Mouse (Mus musculus): ENCODE measurements around the gene Olfr129. TPM values are rescaled to one million over a fixed set of nuclear protein-coding genes. Genes with fewer than 3 reads are reported as not detected.

Gene Olfr129
- not detected in 2 replicates for polyA plus RNA-seq (2015; fragmentation: Nextera tagmentation; extraction: Ambion mirVana)

DNA sequence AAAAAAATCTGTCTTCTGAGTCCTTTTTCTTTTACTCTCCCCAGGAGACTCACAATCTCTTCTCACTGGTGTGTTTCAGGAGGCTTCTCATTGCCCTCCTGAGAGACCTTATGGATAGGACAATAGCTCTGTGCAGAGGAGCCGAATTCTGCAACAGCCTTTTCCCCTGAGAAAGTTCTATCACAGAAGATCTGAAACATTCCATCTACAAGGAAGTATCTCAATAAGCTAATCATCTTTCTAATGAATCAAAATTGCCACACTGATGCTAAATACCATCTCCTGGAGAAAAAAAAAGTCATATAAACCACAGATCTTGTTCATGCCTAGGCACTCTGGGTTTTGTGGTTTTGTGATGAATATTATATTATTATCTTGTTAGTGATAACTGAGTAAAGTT lies at the start of gene Olfr129:
TSS of gene Olfr129 (minus strand) at position 101 of the 400 bp plus-strand sequence.
- Histone ChIP-seq H3K9ac (no peak within 1 kb of the TSS), H3K4me3 (no peak within 1 kb of the TSS), H3K4me1 (no peaks in the 10 kb centered on the region), H3K36me3 (no peaks in the 10 kb centered on the region), H3K9me3 (peaks cover 3% of the 10 kb centered on the region; the same call in 1 of the 2 replicates), H3K27me3 (replicated peaks) (no peaks in the 10 kb centered on the region), H3K27ac (replicated peaks) (no peak within 1 kb of the TSS), H3K4me2 (no peak within 1 kb of the TSS)
- no peak for ATAC-seq (ENCODE audit: extremely low read depth, insufficient number of reproducible peaks, low FRiP score, low TSS enrichment)
- WGBS: 43% methylated on average over 1 of the region's 1 CpGs

DNA sequence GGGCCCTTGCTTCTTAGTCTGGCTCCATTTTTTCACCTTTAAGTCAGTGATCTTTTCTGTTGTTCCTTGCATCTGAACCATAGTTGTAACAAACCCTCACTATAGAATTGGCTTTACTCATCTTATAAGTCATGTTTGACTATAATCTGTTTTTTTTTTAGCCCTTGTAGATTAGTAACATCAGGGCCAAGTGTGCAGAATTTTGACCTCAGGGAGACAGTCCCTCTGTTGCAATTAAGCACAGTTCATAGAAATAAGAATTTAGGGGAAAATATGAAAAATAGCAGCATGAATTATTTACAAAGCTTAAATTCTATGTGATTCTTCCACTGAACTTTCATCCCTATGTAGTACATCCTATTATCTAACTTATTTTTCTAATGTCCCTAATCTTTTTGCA lies 28.7 kb upstream of the Olfr129 start, which contains the start of gene Olfr131:
TSS of gene Olfr131 (minus strand) at position 101 of the 400 bp plus-strand sequence.
- Histone ChIP-seq H3K4me1 (no peaks in the 10 kb centered on the region), H3K27ac (replicated peaks) (no peak within 1 kb of the TSS), H3K36me3 (no peaks in the 10 kb centered on the region), H3K4me3 (no peak within 1 kb of the TSS), H3K27me3 (replicated peaks) (no peaks in the 10 kb centered on the region), H3K9me3 (no peaks in the 10 kb centered on the region), H3K4me2 (no peak within 1 kb of the TSS), H3K9ac (no peak within 1 kb of the TSS)
- no peak for ATAC-seq (ENCODE audit: extremely low read depth, insufficient number of reproducible peaks, low FRiP score, low TSS enrichment)

DNA sequence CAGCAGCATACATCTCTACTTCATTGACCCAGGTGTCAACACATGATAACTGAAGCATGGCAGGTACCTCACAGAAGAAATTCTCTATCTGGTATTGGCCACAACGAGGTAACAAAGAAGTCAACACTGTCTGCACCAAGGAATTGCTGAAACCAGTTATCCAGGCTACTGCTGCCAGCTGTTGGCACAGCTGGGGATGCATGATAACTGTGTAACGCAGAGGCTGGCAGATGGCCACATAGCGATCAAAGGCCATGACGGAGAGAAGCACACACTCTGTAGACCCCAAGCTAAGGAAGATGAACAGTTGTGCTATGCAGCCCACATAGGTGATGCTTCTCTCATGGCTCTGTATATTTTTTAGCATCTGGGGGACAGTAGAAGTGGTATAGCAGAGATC lies 22.5 kb upstream of the Olfr129 start:
- no peak overlapping the region for H3K9ac ChIP-seq
- no peak overlapping the region for H3K4me3 ChIP-seq
- H3K36me3 ChIP-seq: no peaks in the 10 kb centered on the region
- no peaks in the 10 kb centered on the region for H3K4me1 ChIP-seq
- peaks cover 13% of the 10 kb centered on the region for H3K9me3 ChIP-seq
- no peak for ATAC-seq (ENCODE audit: extremely low read depth, insufficient number of reproducible peaks, low FRiP score, low TSS enrichment)
- no peak overlapping the region for H3K27ac ChIP-seq (replicated peaks)
- H3K27me3 ChIP-seq (replicated peaks): no peaks in the 10 kb centered on the region
- no peak overlapping the region for H3K4me2 ChIP-seq
- WGBS: 76% methylated on average over 4 of the region's 4 CpGs

DNA sequence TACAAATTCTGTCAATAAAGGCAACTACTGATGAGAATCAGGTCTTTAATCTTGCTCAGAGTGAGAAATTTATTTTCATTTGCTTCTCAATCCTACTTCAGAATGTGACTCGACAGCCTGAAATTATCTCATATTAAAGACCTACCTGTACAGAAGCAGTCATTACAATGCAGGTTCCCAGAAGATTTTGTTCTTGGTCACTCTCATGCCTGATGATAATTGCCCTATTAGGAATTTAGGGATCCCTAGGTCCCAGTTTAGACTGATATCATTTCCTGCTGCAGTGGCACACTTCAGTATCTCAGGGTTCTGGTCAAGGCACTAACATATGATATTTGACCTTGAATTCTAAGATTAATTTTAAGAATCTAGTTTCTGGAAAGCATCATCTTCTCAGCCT lies 3.7 kb upstream of the Olfr129 start, which contains the start of gene Olfr130:
TSS of gene Olfr130 (plus strand) at position 301 of the 400 bp plus-strand sequence.
- H3K4me2 ChIP-seq: no peak within 1 kb of the TSS
- no peaks in the 10 kb centered on the region for H3K27me3 ChIP-seq (replicated peaks)
- no peak within 1 kb of the TSS for H3K27ac ChIP-seq (replicated peaks)
- no peaks in the 10 kb centered on the region for H3K36me3 ChIP-seq
- H3K9me3 ChIP-seq: peaks cover 2% of the 10 kb centered on the region; the same call in 1 of the 2 replicates
- no peaks in the 10 kb centered on the region for H3K4me1 ChIP-seq
- no peak within 1 kb of the TSS for H3K9ac ChIP-seq
- ATAC-seq (ENCODE audit: extremely low read depth, insufficient number of reproducible peaks, low FRiP score, low TSS enrichment): no peak
- WGBS: 74% methylated on average over 1 of the region's 1 CpGs
- no peak within 1 kb of the TSS for H3K4me3 ChIP-seq

DNA sequence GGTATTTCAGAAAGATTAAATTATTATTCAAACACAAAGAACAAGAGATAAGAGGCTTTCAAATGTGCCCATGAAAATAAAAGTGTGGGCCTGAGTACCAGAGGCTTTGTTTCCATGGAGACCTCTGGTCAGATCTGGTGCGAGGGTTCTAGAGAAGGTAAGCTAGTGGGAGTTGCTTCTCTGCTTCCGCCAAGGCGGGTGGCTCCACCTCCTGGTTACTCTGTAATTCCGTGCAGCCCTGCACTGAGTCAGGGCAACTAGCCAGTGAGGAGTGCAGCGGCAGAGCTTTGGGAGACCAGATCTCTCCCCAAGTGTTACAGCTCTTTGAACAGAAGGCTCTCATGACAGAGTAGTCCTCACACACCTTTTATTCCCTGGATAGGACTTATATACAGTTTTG lies 33.6 kb downstream of the Olfr129 start:
- WGBS: 23% methylated on average over 5 of the region's 5 CpGs
- Histone ChIP-seq H3K36me3 (no peaks in the 10 kb centered on the region), H3K27me3 (replicated peaks) (no peaks in the 10 kb centered on the region), H3K9ac (no peak overlapping the region), H3K27ac (replicated peaks) (no peak overlapping the region), H3K9me3 (peaks cover 14% of the 10 kb centered on the region; the same call in 1 of the 2 replicates), H3K4me1 (no peaks in the 10 kb centered on the region), H3K4me2 (no peak overlapping the region), H3K4me3 (no peak overlapping the region)
- no peak for ATAC-seq (ENCODE audit: extremely low read depth, insufficient number of reproducible peaks, low FRiP score, low TSS enrichment)

DNA sequence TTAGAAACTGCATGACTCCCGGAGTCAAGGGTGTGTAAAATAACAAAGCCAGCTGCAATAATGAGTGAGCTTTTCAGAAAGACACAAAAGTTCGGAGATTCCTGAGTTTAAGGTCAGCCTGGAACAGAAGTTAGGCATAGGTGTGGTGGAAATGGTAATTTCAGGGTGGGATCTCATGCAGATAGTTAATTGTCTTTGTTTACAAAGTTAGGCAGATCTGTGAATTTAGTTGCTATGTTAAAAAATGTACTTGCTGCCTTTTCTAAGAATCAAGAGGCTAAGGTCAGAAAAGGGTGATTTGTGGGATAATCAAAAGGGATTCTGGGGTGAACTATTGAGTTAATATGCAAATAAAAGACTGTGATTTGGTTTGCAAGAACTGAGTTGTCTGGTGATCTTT lies 43.5 kb downstream of the Olfr129 start:
- Histone ChIP-seq H3K36me3 (no peaks in the 10 kb centered on the region), H3K4me3 (no peak overlapping the region), H3K4me2 (no peak overlapping the region), H3K9ac (no peak overlapping the region), H3K27ac (replicated peaks) (no peak overlapping the region), H3K4me1 (no peaks in the 10 kb centered on the region), H3K27me3 (replicated peaks) (no peaks in the 10 kb centered on the region), H3K9me3 (peaks cover 12% of the 10 kb centered on the region)
- 67% methylated on average over 2 of the region's 2 CpGs for WGBS
- ATAC-seq (ENCODE audit: extremely low read depth, insufficient number of reproducible peaks, low FRiP score, low TSS enrichment): no peak

DNA sequence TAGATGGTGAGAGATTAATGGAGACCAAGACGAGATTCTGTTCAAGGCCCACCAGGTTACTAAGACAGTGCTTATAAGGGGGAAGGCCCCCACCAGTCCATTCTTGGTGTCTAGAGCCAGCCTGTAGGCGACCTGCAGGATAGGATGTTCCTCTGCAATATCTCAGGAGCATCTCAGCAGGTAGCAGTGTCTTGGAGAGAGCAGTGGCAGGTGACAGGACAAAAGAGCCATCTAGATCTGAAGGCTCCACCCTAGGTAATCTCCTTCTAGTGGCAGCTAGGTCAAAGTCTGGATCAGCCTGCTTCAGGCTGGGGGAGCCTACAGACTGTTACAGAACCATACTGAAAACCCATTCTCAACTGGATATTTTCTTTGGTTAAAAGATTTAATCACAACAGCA lies 54.9 kb downstream of the Olfr129 start:
- H3K4me3 ChIP-seq: no peak overlapping the region
- H3K9ac ChIP-seq: no peak overlapping the region
- H3K9me3 ChIP-seq: no peaks in the 10 kb centered on the region
- no peak for ATAC-seq (ENCODE audit: extremely low read depth, insufficient number of reproducible peaks, low FRiP score, low TSS enrichment)
- H3K36me3 ChIP-seq: no peaks in the 10 kb centered on the region
- H3K4me2 ChIP-seq: no peak overlapping the region
- no peaks in the 10 kb centered on the region for H3K4me1 ChIP-seq
- 60% methylated on average over 2 of the region's 2 CpGs for WGBS
- H3K27me3 ChIP-seq (replicated peaks): no peaks in the 10 kb centered on the region
- H3K27ac ChIP-seq (replicated peaks): no peak overlapping the region

Other genes with a start within 250 kb of the Olfr129 start
- not detected in 2 replicates for gene Olfr125, start 227.1 kb downstream of the Olfr129 start, polyA plus RNA-seq (2015; fragmentation: Nextera tagmentation; extraction: Ambion mirVana)
- gene Olfr126, start 212.6 kb downstream of the Olfr129 start, polyA plus RNA-seq (2015; fragmentation: Nextera tagmentation; extraction: Ambion mirVana): not detected in 2 replicates
- not detected in 2 replicates for gene Olfr127, start 159.6 kb downstream of the Olfr129 start, polyA plus RNA-seq (2015; fragmentation: Nextera tagmentation; extraction: Ambion mirVana)
- not detected in 2 replicates for gene Olfr128, start 139.5 kb downstream of the Olfr129 start, polyA plus RNA-seq (2015; fragmentation: Nextera tagmentation; extraction: Ambion mirVana)
- not detected in 2 replicates for gene Olfr761, start 107.0 kb downstream of the Olfr129 start, polyA plus RNA-seq (2015; fragmentation: Nextera tagmentation; extraction: Ambion mirVana)
- not detected in 2 replicates for gene Olfr130, start 3.8 kb upstream of the Olfr129 start, polyA plus RNA-seq (2015; fragmentation: Nextera tagmentation; extraction: Ambion mirVana)
- gene Olfr131, start 28.6 kb upstream of the Olfr129 start, polyA plus RNA-seq (2015; fragmentation: Nextera tagmentation; extraction: Ambion mirVana): not detected in 2 replicates
- gene Olfr132, start 74.4 kb upstream of the Olfr129 start, polyA plus RNA-seq (2015; fragmentation: Nextera tagmentation; extraction: Ambion mirVana): not detected in 2 replicates
- gene Olfr133, start 85.2 kb upstream of the Olfr129 start, polyA plus RNA-seq (2015; fragmentation: Nextera tagmentation; extraction: Ambion mirVana): not detected in 2 replicates
- gene Olfr134, start 111.3 kb upstream of the Olfr129 start, polyA plus RNA-seq (2015; fragmentation: Nextera tagmentation; extraction: Ambion mirVana): not detected in 2 replicates
- not detected in 2 replicates for gene Olfr135, start 144.3 kb upstream of the Olfr129 start, polyA plus RNA-seq (2015; fragmentation: Nextera tagmentation; extraction: Ambion mirVana)
- gene Olfr138, start 201.0 kb upstream of the Olfr129 start, polyA plus RNA-seq (2015; fragmentation: Nextera tagmentation; extraction: Ambion mirVana): not detected in 2 replicates
- gene Olfr137, start 247.5 kb upstream of the Olfr129 start, polyA plus RNA-seq (2015; fragmentation: Nextera tagmentation; extraction: Ambion mirVana): not detected in 2 replicates

All from heart, embryonic 13.5 days (tissue).